Mouse (Mus musculus) midbrain, embryonic 13.5 days (tissue): ENCODE measurements around the gene Clint1. TPM values are rescaled to one million over a fixed set of nuclear protein-coding genes. Genes with fewer than 3 reads are reported as not detected.

Experiments used
- ATAC-seq: fragments of 200-750 bp; cut with Nextera tagmentation; 2 replicates; pipeline ENCODE4 v1.8.0; 2017; ENCODE audit warnings: mild to moderate bottlenecking, moderate TSS enrichment, moderate library complexity
- H3K27ac ChIP-seq: fragments of 300-500 bp; sonication (generic); 2 replicates; pipeline ENCODE4 v1.5.1; 2015; ENCODE audit warnings: inconsistent platforms, mild to moderate bottlenecking, moderate library complexity
- H3K27me3 ChIP-seq: fragments of 300-500 bp; sonication (generic); 2 replicates; pipeline ENCODE4 v1.6.1; 2015; ENCODE audit warnings: mild to moderate bottlenecking, inconsistent platforms
- H3K36me3 ChIP-seq: fragments of 300-500 bp; sonication (generic); 2 replicates; pipeline ENCODE4 v1.6.1; 2015; ENCODE audit warnings: mild to moderate bottlenecking, inconsistent platforms
- H3K4me1 ChIP-seq: fragments of 300-500 bp; sonication (generic); replicated peaks from 2 replicates; pipeline ENCODE4 v1.6.1; 2015; ENCODE audit warnings: inconsistent platforms
- H3K4me2 ChIP-seq: fragments of 300-500 bp; sonication (generic); replicated peaks from 2 replicates; pipeline ENCODE4 v1.6.1; 2015; ENCODE audit warnings: moderate library complexity, mild to moderate bottlenecking, inconsistent platforms
- H3K4me3 ChIP-seq: fragments of 300-500 bp; sonication (generic); replicated peaks from 2 replicates; pipeline ENCODE4 v1.5.1; 2015; ENCODE audit warnings: mild to moderate bottlenecking, inconsistent platforms
- H3K9ac ChIP-seq: fragments of 300-500 bp; sonication (generic); replicated peaks from 2 replicates; pipeline ENCODE4 v1.6.1; 2015; ENCODE audit warnings: mild to moderate bottlenecking, inconsistent platforms
- H3K9me3 ChIP-seq: fragments of 300-500 bp; sonication (generic); 2 replicates; pipeline ENCODE4 v1.6.1; 2016; ENCODE audit warnings: mild to moderate bottlenecking, inconsistent platforms
- WGBS: fragments of 180-500 bp; shearing (Covaris S2); methylation state at CpG from one replicate; pipeline ENCODE4 v1.1.7; 2015; 5-methylcytosine and 5-hydroxymethylcytosine counted together
- microRNA-seq: library from miRNA; unstranded; fragments of <30 nt; microRNA quantifications from one replicate; pipeline ENCODE4, GENCODE M21; 2016
- polyA plus RNA-seq: library from polyadenylated mRNA; unstranded; fragments of >200 nt; fragmentation: Nextera tagmentation; extraction: Ambion mirVana; gene quantifications from 2 replicates; pipeline ENCODE4 v1.2.1, GENCODE M21; 2015

Gene Clint1
- polyA plus RNA-seq, 1 experiment from 2014 or later: 49.8 TPM

DNA sequence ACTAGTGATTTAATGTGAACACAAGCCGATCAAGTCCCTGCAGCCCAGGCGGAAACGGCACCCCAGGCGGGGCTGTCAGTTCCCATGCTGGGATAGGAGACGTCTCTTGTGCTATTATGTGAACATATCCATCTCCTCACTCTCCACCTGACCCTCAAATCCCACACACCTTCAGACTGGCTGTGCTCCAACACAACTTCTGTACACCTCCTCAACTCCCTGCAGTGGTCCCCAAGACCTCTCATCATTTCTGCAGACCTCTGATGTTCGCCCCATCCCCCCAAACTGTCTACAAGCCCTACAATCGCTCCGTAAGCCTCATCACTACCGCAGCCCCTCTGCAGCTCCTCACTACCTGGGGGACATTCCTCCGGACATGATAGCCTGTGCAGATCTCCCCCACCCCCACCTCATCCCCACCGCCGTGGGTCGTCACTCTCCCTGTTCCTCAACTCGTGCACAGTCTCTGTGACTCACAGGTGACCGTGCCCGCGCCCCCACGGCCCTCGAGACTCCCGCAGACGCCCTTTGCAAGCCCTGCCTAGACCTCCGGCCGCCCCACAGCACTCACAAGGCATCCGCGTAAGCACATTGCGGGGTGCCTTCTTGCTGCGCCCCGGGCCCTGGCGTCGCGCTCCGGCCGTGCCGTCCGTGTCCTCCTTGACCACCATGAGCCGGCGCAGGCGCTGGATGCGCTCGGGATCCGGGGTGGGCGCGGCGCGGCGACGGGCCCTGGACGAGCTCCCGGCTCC is 92.2 kb downstream of the Clint1 start:
- peak; percentile 73 for ATAC-seq
- Histone ChIP-seq H3K4me1 (peaks cover 29% of the 10 kb centered on the region), H3K27ac (peak overlapping the region; percentile 82), H3K9me3 (no peaks in the 10 kb centered on the region), H3K36me3 (peaks cover 11% of the 10 kb centered on the region), H3K4me3 (peak overlapping the region; percentile 90), H3K9ac (peak overlapping the region; percentile 89), H3K27me3 (no peaks in the 10 kb centered on the region), H3K4me2 (peak overlapping the region; percentile 82)
- under 1% methylated on average over 49 of the region's 49 CpGs for WGBS

DNA sequence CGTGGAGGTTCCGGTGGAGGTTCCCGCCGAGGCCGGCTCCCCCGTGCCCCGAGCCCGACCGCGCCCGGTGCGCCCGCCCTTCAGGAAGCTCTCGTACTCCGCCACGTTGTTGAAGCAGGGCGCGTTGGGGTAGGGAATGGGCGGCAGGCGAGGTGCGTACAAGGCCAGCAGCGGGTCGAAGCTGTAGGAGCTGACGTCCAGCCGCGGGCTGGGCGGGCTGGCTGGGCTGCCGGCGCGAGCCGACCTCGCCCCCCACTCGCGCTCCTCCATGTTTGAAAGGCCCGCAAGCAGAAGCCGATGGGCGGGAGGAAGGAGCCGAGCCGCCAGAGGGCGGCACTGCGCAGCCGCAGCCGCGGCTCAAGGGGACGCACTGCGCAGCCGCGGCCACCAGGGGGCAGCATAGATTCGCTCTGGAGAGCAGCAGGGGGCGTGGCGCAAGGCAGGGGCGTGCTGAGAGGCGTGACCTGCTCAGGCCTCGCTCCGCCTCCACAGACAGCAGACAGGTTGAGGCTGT is 92.8 kb downstream of the Clint1 start, which contains the start of gene Lsm11:
TSS of gene Lsm11 (minus strand) at position 293 of the 514 bp plus-strand sequence.
- Histone ChIP-seq H3K9ac (peak within 1 kb of the TSS; percentile 89), H3K4me2 (peak within 1 kb of the TSS; percentile 82), H3K9me3 (no peaks in the 10 kb centered on the region), H3K27me3 (no peaks in the 10 kb centered on the region), H3K4me1 (peaks cover 29% of the 10 kb centered on the region), H3K36me3 (peaks cover 14% of the 10 kb centered on the region), H3K27ac (peak within 1 kb of the TSS; percentile 82), H3K4me3 (peak within 1 kb of the TSS; percentile 90)
- ATAC-seq: peak; percentile 91
- WGBS: under 1% methylated on average over 53 of the region's 55 CpGs

DNA sequence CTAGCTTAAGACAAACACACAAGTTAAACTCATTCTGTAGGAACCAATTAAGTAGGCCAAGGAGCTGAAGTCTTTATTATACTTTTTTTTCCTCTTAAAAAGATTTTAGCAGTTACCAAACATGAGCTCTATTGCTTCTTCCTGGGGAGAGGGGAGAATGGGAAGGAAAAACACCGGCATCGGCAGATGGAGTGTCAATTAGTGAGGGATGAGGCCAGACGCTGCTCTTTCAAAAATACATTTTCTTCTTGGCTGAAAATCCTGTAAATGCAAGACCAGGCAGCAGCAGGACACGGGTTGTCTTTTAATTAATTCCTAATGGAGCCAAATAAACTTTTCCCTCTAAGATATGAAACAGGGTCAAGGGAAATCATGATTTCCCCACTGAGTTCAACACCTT is 94.9 kb downstream of the Clint1 start:
- H3K27ac ChIP-seq: no peak overlapping the region
- no peaks in the 10 kb centered on the region for H3K9me3 ChIP-seq
- ATAC-seq: no peak
- no peak overlapping the region for H3K4me2 ChIP-seq
- no peaks in the 10 kb centered on the region for H3K27me3 ChIP-seq
- H3K4me1 ChIP-seq: peaks cover 18% of the 10 kb centered on the region
- no peak overlapping the region for H3K9ac ChIP-seq
- no peak overlapping the region for H3K4me3 ChIP-seq
- peaks cover 32% of the 10 kb centered on the region for H3K36me3 ChIP-seq
- WGBS: 89% methylated on average over 4 of the region's 4 CpGs

GRCm38 (mm10) chr11:45947491-45947890 is 95.6 kb downstream of the Clint1 start:
- Histone ChIP-seq H3K36me3 (peaks cover 32% of the 10 kb centered on the region), H3K27me3 (no peaks in the 10 kb centered on the region), H3K4me1 (peaks cover 14% of the 10 kb centered on the region), H3K9me3 (no peaks in the 10 kb centered on the region), H3K27ac (no peak overlapping the region), H3K9ac (no peak overlapping the region), H3K4me3 (no peak overlapping the region), H3K4me2 (no peak overlapping the region)
- 93% methylated on average over 2 of the region's 2 CpGs for WGBS
- ATAC-seq: no peak

DNA sequence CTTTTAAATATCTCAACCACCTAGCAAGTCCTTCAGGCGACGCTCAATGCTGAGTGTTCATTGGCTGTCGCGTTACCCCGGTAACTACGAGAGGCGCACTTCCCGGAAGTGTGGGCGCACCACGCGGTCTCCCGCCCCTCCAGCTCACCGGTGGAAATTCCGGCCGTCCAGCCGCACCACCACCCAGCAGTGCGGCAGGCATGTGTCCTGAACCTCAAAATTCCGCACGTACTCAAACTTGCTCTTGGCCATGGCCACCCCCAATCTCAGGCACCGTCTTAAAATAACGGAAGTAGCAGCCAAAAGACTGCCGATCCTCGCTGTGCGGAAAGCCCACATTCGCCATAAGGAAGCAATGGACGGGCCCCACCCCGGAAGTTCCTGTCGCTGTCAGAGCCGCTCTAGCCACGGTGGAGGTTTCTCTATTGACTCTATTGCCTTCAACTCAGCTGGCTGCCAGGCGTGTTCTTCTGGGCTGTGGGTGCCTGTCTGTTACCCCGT is 103.3 kb downstream of the Clint1 start, which contains the start of gene Thg1l:
TSS of gene Thg1l (minus strand) at position 368 of the 501 bp plus-strand sequence.
- Histone ChIP-seq H3K4me3 (peak within 1 kb of the TSS; percentile 65), H3K27me3 (no peaks in the 10 kb centered on the region), H3K4me1 (peaks cover 10% of the 10 kb centered on the region), H3K4me2 (peak within 1 kb of the TSS; percentile 59), H3K27ac (peak within 1 kb of the TSS; percentile 62), H3K36me3 (peaks cover 15% of the 10 kb centered on the region), H3K9me3 (no peaks in the 10 kb centered on the region), H3K9ac (peak within 1 kb of the TSS; percentile 56)
- peak; percentile 99 for ATAC-seq
- under 1% methylated on average over 32 of the region's 32 CpGs for WGBS

- WGBS: 80% methylated on average over 3 of the region's 3 CpGs
- H3K36me3 ChIP-seq: no peaks in the 10 kb centered on the region
- H3K4me3 ChIP-seq: no peak overlapping the region
- no peaks in the 10 kb centered on the region for H3K27me3 ChIP-seq
- no peak overlapping the region for H3K27ac ChIP-seq
- no peak overlapping the region for H3K4me2 ChIP-seq
- no peak for ATAC-seq
- H3K4me1 ChIP-seq: peaks cover 3% of the 10 kb centered on the region
- no peaks in the 10 kb centered on the region for H3K9me3 ChIP-seq
- no peak overlapping the region for H3K9ac ChIP-seq
Measured at GRCm38 (mm10) chr11:45959598-45959997, 107.7 kb downstream of the Clint1 start.

- H3K4me2 ChIP-seq: no peak overlapping the region
- H3K9ac ChIP-seq: no peak overlapping the region
- WGBS: 85% methylated on average over 5 of the region's 5 CpGs
- no peaks in the 10 kb centered on the region for H3K27me3 ChIP-seq
- no peak for ATAC-seq
- H3K9me3 ChIP-seq: no peaks in the 10 kb centered on the region
- H3K36me3 ChIP-seq: no peaks in the 10 kb centered on the region
- H3K27ac ChIP-seq: no peak overlapping the region
- H3K4me3 ChIP-seq: no peak overlapping the region
- no peaks in the 10 kb centered on the region for H3K4me1 ChIP-seq
Measured at GRCm38 (mm10) chr11:45960003-45960402, 108.2 kb downstream of the Clint1 start.

Small RNA genes within 50 kb of the gene (microRNA-seq; reads per million reads assigned to microRNA genes)
- not detected for gene Gm22751

Other genes starting within 250 kb of the Clint1 start
- 15.7 and 16.9 TPM in 2 replicates for gene Lsm11, start 92.9 kb downstream of the Clint1 start, polyA plus RNA-seq
- 12.3 and 13.8 TPM in 2 replicates for gene Thg1l, start 103.4 kb downstream of the Clint1 start, polyA plus RNA-seq
- 0.05 TPM in 1 of 2 replicates, not detected in the other for gene Sox30, start 128.3 kb downstream of the Clint1 start, polyA plus RNA-seq
- 6.1 and 7.1 TPM in 2 replicates for gene Gm12166, start 200.3 kb downstream of the Clint1 start, polyA plus RNA-seq
- 8.8 and 10.5 TPM in 2 replicates for gene Adam19, start 203.9 kb downstream of the Clint1 start, polyA plus RNA-seq